Mouse (Mus musculus) stomach, embryonic 14.5 days (tissue): ENCODE data around the gene Pop5. TPM values are rescaled to one million over a fixed set of nuclear protein-coding genes. Genes with fewer than 3 reads are reported as not detected.

Source experiments
- ATAC-seq: fragments of 200-750 bp; cut with Nextera tagmentation; 2 replicates; pipeline ENCODE4 v1.8.0; 2017; ENCODE audit warnings: low read depth, moderate TSS enrichment; ENCODE audit not compliant: insufficient number of reproducible peaks, insufficient read depth, low FRiP score
- H3K27ac ChIP-seq: fragments of 300-500 bp; sonication (generic); 2 replicates; pipeline ENCODE4 v1.5.1; 2014; ENCODE audit warnings: mild to moderate bottlenecking, low read length, moderate library complexity, mixed read lengths
- H3K27me3 ChIP-seq: fragments of 300-500 bp; sonication (generic); 2 replicates; pipeline ENCODE4 v1.6.1; 2014; ENCODE audit warnings: low read length, control low read depth, mixed read lengths; ENCODE audit not compliant: control insufficient read depth, insufficient read depth
- H3K36me3 ChIP-seq: fragments of 300-500 bp; sonication (generic); 2 replicates; pipeline ENCODE4 v1.6.1; 2014; ENCODE audit warnings: mild to moderate bottlenecking, control low read depth, low read length, moderate library complexity, mixed read lengths; ENCODE audit not compliant: control insufficient read depth, insufficient read depth
- H3K4me1 ChIP-seq: fragments of 300-500 bp; sonication (generic); 2 replicates; pipeline ENCODE4 v1.6.1; 2014; ENCODE audit warnings: low read length, control low read depth, mixed read lengths; ENCODE audit not compliant: control insufficient read depth, insufficient read depth
- H3K4me2 ChIP-seq: fragments of 300-500 bp; sonication (generic); replicated peaks from 2 replicates; pipeline ENCODE4 v1.6.1; 2014; ENCODE audit warnings: low read depth, low read length, control low read depth
- H3K4me3 ChIP-seq: fragments of 300-500 bp; sonication (generic); 2 replicates; pipeline ENCODE4 v1.5.1; 2014; ENCODE audit warnings: low read depth, low read length, control low read depth
- H3K9ac ChIP-seq: fragments of 300-500 bp; sonication (generic); replicated peaks from 2 replicates; pipeline ENCODE4 v1.6.1; 2014; ENCODE audit warnings: low read depth, mild to moderate bottlenecking, control low read depth, low read length, moderate library complexity, mixed read lengths
- H3K9me3 ChIP-seq: fragments of 300-500 bp; sonication (generic); 2 replicates; pipeline ENCODE4 v1.6.1; 2016; ENCODE audit warnings: low read depth, low read length, control low read depth; ENCODE audit not compliant: control insufficient read depth
- WGBS: fragments of 180-500 bp; shearing (Covaris S2); extraction: QIAGEN DNeasy Blood & Tissue Kit; methylation state at CpG from one replicate; pipeline ENCODE4 v1.1.7; 2014; 5-methylcytosine and 5-hydroxymethylcytosine counted together
- polyA plus RNA-seq: library from polyadenylated mRNA; unstranded; fragments of >200 nt; fragmentation: Nextera tagmentation; extraction: Ambion mirVana; gene quantifications from 2 replicates; pipeline ENCODE4 v1.2.1, GENCODE M21; 2014

The Pop5 gene
- polyA plus RNA-seq, 1 experiment from 2014 or later, result 97.7 TPM

- no peak overlapping the region for H3K4me3 ChIP-seq
- peaks cover 10% of the 10 kb centered on the region for H3K36me3 ChIP-seq
- H3K9ac ChIP-seq, result no peak overlapping the region
- WGBS, result 87% methylated on average over 5 of the region's 5 CpGs
- H3K27me3 ChIP-seq, result no peaks in the 10 kb centered on the region
- no peak overlapping the region for H3K27ac ChIP-seq
- no peaks in the 10 kb centered on the region for H3K9me3 ChIP-seq
- no peak for ATAC-seq
- H3K4me2 ChIP-seq, result no peak overlapping the region
- peaks cover 33% of the 10 kb centered on the region for H3K4me1 ChIP-seq
Measured at GRCm38 (mm10) chr5:115266340-115266739, 30.7 kb downstream of the Pop5 start.

GRCm38 (mm10) chr5:115266787-115267468 lies 31.3 kb downstream of the Pop5 start:
- Histone ChIP-seq H3K9ac (no peak overlapping the region), H3K4me2 (no peak overlapping the region), H3K4me1 (peaks cover 33% of the 10 kb centered on the region), H3K9me3 (no peaks in the 10 kb centered on the region), H3K36me3 (peaks cover 10% of the 10 kb centered on the region), H3K27me3 (no peaks in the 10 kb centered on the region), H3K27ac (no peak overlapping the region), H3K4me3 (no peak overlapping the region)
- ATAC-seq, result peak; percentile 44; the same call in 1 of the 2 replicates
- 81% methylated on average over 8 of the region's 8 CpGs for WGBS

GRCm38 (mm10) chr5:115267469-115268045 lies 31.9 kb downstream of the Pop5 start:
- no peak overlapping the region for H3K9ac ChIP-seq
- peaks cover 33% of the 10 kb centered on the region for H3K4me1 ChIP-seq
- H3K27me3 ChIP-seq, result no peaks in the 10 kb centered on the region
- H3K4me2 ChIP-seq, result no peak overlapping the region
- no peaks in the 10 kb centered on the region for H3K9me3 ChIP-seq
- ATAC-seq, result no peak
- H3K36me3 ChIP-seq, result peaks cover 10% of the 10 kb centered on the region
- 78% methylated on average over 3 of the region's 3 CpGs for WGBS
- H3K4me3 ChIP-seq, result no peak overlapping the region
- no peak overlapping the region for H3K27ac ChIP-seq

- 30% methylated on average over 3 of the region's 3 CpGs for WGBS
- no peak for ATAC-seq
Measured at GRCm38 (mm10) chr5:115268266-115268665, 32.6 kb downstream of the Pop5 start.

GRCm38 (mm10) chr5:115269969-115270368 lies 34.3 kb downstream of the Pop5 start:
- H3K9ac ChIP-seq, result no peak overlapping the region; the same call in 1 of the 2 replicates
- H3K4me3 ChIP-seq, result peak overlapping the region; percentile 100; the same call in 1 of the 2 replicates
- H3K27me3 ChIP-seq, result no peaks in the 10 kb centered on the region
- H3K4me1 ChIP-seq, result peaks cover 39% of the 10 kb centered on the region
- no peaks in the 10 kb centered on the region for H3K9me3 ChIP-seq
- peaks cover 6% of the 10 kb centered on the region for H3K36me3 ChIP-seq
- H3K4me2 ChIP-seq, result peak overlapping the region; percentile 88; the same call in 1 of the 2 replicates
- 85% methylated on average over 1 of the region's 1 CpGs for WGBS
- no peak overlapping the region for H3K27ac ChIP-seq
- no peak for ATAC-seq

More at GRCm38 (mm10) chr5:115268266-115268665, 32.6 kb downstream of the Pop5 start:
- H3K27ac ChIP-seq, result no peak overlapping the region
- no peaks in the 10 kb centered on the region for H3K27me3 ChIP-seq
- no peak overlapping the region for H3K4me3 ChIP-seq
- H3K36me3 ChIP-seq, result peaks cover 10% of the 10 kb centered on the region
- no peak overlapping the region for H3K4me2 ChIP-seq
- no peaks in the 10 kb centered on the region for H3K9me3 ChIP-seq
- H3K9ac ChIP-seq, result no peak overlapping the region
- H3K4me1 ChIP-seq, result peaks cover 36% of the 10 kb centered on the region

GRCm38 (mm10) chr5:115271931-115272811 lies 36.5 kb downstream of the Pop5 start:
- Histone ChIP-seq H3K9me3 (no peaks in the 10 kb centered on the region), H3K36me3 (no peaks in the 10 kb centered on the region; the same call in 1 of the 2 replicates), H3K27ac (peak overlapping the region; percentile 78), H3K9ac (peak overlapping the region; percentile 95), H3K4me1 (peaks cover 31% of the 10 kb centered on the region), H3K4me3 (peak overlapping the region; percentile 100), H3K27me3 (no peaks in the 10 kb centered on the region), H3K4me2 (peak overlapping the region; percentile 88)
- under 1% methylated on average over 73 of the region's 77 CpGs for WGBS
- no peak; the same call in 1 of the 2 replicates for ATAC-seq

- peak; percentile 91 for ATAC-seq
- H3K9me3 ChIP-seq, result no peaks in the 10 kb centered on the region
Measured at GRCm38 (mm10) chr5:115272812-115273548, 37.3 kb downstream of the Pop5 start, which contains the start of gene Rnf10. Gene Rnf10, minus strand, starts transcription at chr5:115272898.

More at GRCm38 (mm10) chr5:115272812-115273548, 37.3 kb downstream of the Pop5 start, which contains the start of gene Rnf10:
- no peaks in the 10 kb centered on the region; the same call in 1 of the 2 replicates for H3K36me3 ChIP-seq
- WGBS, result 12% methylated on average over 26 of the region's 26 CpGs
- peaks cover 31% of the 10 kb centered on the region for H3K4me1 ChIP-seq
- peak within 1 kb of the TSS; percentile 95 for H3K9ac ChIP-seq
- H3K27ac ChIP-seq, result peak within 1 kb of the TSS; percentile 78
- H3K4me3 ChIP-seq, result peak within 1 kb of the TSS; percentile 100
- H3K4me2 ChIP-seq, result peak within 1 kb of the TSS; percentile 88
- no peaks in the 10 kb centered on the region for H3K27me3 ChIP-seq
